Comparison of ENCODE assay signal across 9 mouse cellular contexts in the genomic region with DNA sequence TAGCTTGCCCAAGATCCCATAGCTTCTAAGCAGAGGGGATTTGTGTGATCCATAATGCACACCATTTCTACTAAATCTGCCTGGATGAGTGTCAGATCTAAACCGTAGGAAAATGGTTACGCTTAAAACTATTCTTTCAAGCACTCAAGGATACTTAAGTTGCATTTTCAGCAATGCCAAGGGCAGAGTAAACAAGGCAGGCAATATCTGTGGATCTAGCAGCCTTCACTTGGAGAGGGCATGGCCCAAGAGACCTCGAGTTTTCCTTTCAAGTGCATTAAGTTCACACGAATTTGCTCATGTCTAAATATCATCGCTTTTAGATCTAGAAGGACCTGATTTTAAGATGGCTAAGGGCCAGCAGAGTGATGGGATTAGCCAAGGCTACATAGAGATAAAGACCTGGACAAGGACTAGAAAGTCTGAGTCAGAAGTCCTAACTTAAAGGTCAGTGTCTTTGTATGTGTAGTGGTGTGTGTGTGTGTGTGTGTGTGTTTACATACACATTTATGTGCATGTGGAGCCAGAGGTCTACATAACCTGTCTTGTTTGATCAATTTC.
"Had no signal": no experiment of that assay in that cellular context is flagged by ENCODE, and none has a peak within 500 bp of the region (broad histone marks: within the 10 kb centered on the region; RNA-seq: fewer than 3 reads in every experiment).

No protein-coding gene starts in this region.

- DNase-seq: kidney, adult 11 months; kidney, adult 8-10 months; kidney, postnatal 10 days; kidney, postnatal 36 days; layer of hippocampus, postnatal 36 days; liver, postnatal 0 days; lung, postnatal 14 days; thymus, adult 18-20 months; thymus, postnatal 36 days had no signal
